20 mouse cellular contexts compared by ENCODE assay signal in genomic region chr4:156085256-156085655, GRCm38 (mm10). TPM values are rescaled to one million over a fixed set of nuclear protein-coding genes. Genes with fewer than 3 reads are reported as not detected.
DNase-seq lines count a peak whose midpoint lies in the region; ATAC-seq and TF ChIP-seq lines count a peak whose summit lies in the region.
"Had no signal": no experiment of that assay in that cellular context is flagged by ENCODE, and none has a peak within 500 bp of the region (broad histone marks: within the 10 kb centered on the region; RNA-seq: fewer than 3 reads in every experiment).

No protein-coding gene starts in this region.

- H3K27me3 ChIP-seq in kidney, adult 2 months (replicated peaks; ENCODE audit: control insufficient read depth, insufficient read depth, low read length), result no peaks in the 10 kb centered on the region
- no peaks in the 10 kb centered on the region for H3K27me3 ChIP-seq in kidney, postnatal 0 days (ENCODE audit: insufficient read depth, low read length)
- H3K27me3 ChIP-seq in testis, adult 2 months (ENCODE audit: control insufficient read depth, insufficient read depth, low read length), result no peaks in the 10 kb centered on the region
- no peaks in the 10 kb centered on the region for H3K27me3 ChIP-seq in liver, postnatal 0 days (ENCODE audit: insufficient read depth, low read length)
- H3K27me3 ChIP-seq: embryonic facial prominence, embryonic 12.5 days; forebrain, embryonic 15.5 days; heart, embryonic 12.5 days; hindbrain, embryonic 15.5 days had no signal

- H3K27ac ChIP-seq in kidney, adult 2 months (ENCODE audit: insufficient read depth, low read depth, low read length), result peak overlapping the region; percentile 96
- peak overlapping the region; percentile 93 for H3K27ac ChIP-seq in kidney, postnatal 0 days
- peak overlapping the region; percentile 77 for H3K27ac ChIP-seq in testis, adult 2 months (ENCODE audit: control insufficient read depth, insufficient read depth, low read depth, low read length)
- no peak overlapping the region for H3K27ac ChIP-seq in liver, postnatal 0 days (ENCODE audit: low read depth)
- H3K27ac ChIP-seq: embryonic facial prominence, embryonic 12.5 days; forebrain, embryonic 15.5 days; hindbrain, embryonic 15.5 days had no signal

- TF ChIP-seq POLR2A in kidney, adult 2 months (IDR thresholded peaks at IDR 0.05; ENCODE audit: low read depth, low read length), result no peak
- TF ChIP-seq POLR2A in testis, adult 2 months (IDR thresholded peaks at IDR 0.05; ENCODE audit: control insufficient read depth, low read depth, low read length), result no peak

- TF ChIP-seq CTCF in kidney, adult 2 months (conservative IDR thresholded peaks at IDR 0.05; ENCODE audit: insufficient read depth, insufficient read length, low read depth, low read length), result no peak
- TF ChIP-seq CTCF in kidney, postnatal 0 days (IDR thresholded peaks at IDR 0.05; ENCODE audit: low read depth), result no peak
- no peak for TF ChIP-seq CTCF in testis, adult 2 months (IDR thresholded peaks at IDR 0.05; ENCODE audit: control insufficient read depth, insufficient read depth, insufficient replicate concordance, low read depth, low read length)
- no peak for TF ChIP-seq CTCF in liver, postnatal 0 days (IDR thresholded peaks at IDR 0.05; ENCODE audit: low read depth)

- no peak overlapping the region for H3K9ac ChIP-seq in kidney, postnatal 0 days (ENCODE audit: low read depth, low read length)
- H3K9ac ChIP-seq in liver, postnatal 0 days (replicated peaks), result no peak overlapping the region
- H3K9ac ChIP-seq: embryonic facial prominence, embryonic 12.5 days; forebrain, embryonic 15.5 days; heart, embryonic 12.5 days; hindbrain, embryonic 15.5 days had no signal

- 87% methylated on average over 8 of the region's 8 CpGs for WGBS in kidney, adult 2 months
- WGBS in kidney, postnatal 0 days, result 81% methylated on average over 8 of the region's 8 CpGs
- 77% methylated on average over 8 of the region's 8 CpGs for WGBS in liver, postnatal 0 days (ENCODE audit: insufficient replicate concordance)

- no peaks in the 10 kb centered on the region for H3K9me3 ChIP-seq in kidney, postnatal 0 days (replicated peaks; ENCODE audit: low read length)
- H3K9me3 ChIP-seq in liver, postnatal 0 days (ENCODE audit: low read length), result no peaks in the 10 kb centered on the region
- H3K9me3 ChIP-seq: embryonic facial prominence, embryonic 12.5 days; forebrain, embryonic 15.5 days; heart, embryonic 12.5 days; hindbrain, embryonic 15.5 days had no signal

- H3K4me3 ChIP-seq in kidney, adult 2 months (ENCODE audit: insufficient read depth, low read depth, low read length), result no peak overlapping the region
- no peak overlapping the region for H3K4me3 ChIP-seq in kidney, postnatal 0 days (replicated peaks; ENCODE audit: low read depth, low read length)
- H3K4me3 ChIP-seq in testis, adult 2 months (ENCODE audit: control insufficient read depth, low read depth, low read length), result no peak overlapping the region
- H3K4me3 ChIP-seq in liver, postnatal 0 days (ENCODE audit: low read depth, low read length), result no peak overlapping the region
- H3K4me3 ChIP-seq: embryonic facial prominence, embryonic 12.5 days; forebrain, embryonic 15.5 days; heart, embryonic 12.5 days; hindbrain, embryonic 15.5 days had no signal

- H3K4me1 ChIP-seq in kidney, adult 2 months (ENCODE audit: control insufficient read depth, insufficient read depth, low read length), result peaks cover 20% of the 10 kb centered on the region
- peaks cover 17% of the 10 kb centered on the region; the same call in 1 of the 2 replicates for H3K4me1 ChIP-seq in kidney, postnatal 0 days (replicated peaks; ENCODE audit: insufficient read depth, low read length)
- peaks cover 14% of the 10 kb centered on the region for H3K4me1 ChIP-seq in testis, adult 2 months (ENCODE audit: control insufficient read depth, insufficient read depth, low read length)
- H3K4me1 ChIP-seq in liver, postnatal 0 days (ENCODE audit: insufficient read depth), result peaks cover 25% of the 10 kb centered on the region
- H3K4me1 ChIP-seq: forebrain, embryonic 15.5 days; hindbrain, embryonic 15.5 days had no signal

- no peak for ATAC-seq in kidney, postnatal 0 days (replicated peaks; ENCODE audit: low FRiP score, low read depth)
- ATAC-seq in liver, postnatal 0 days, result no peak
- ATAC-seq: forebrain, embryonic 15.5 days had no signal

- no peak overlapping the region for H3K4me2 ChIP-seq in kidney, postnatal 0 days (ENCODE audit: low read length)
- H3K4me2 ChIP-seq in liver, postnatal 0 days (ENCODE audit: low read depth, low read length), result no peak overlapping the region
- H3K4me2 ChIP-seq: embryonic facial prominence, embryonic 12.5 days; forebrain, embryonic 15.5 days; heart, embryonic 12.5 days; hindbrain, embryonic 15.5 days had no signal

- H3K36me3 ChIP-seq in kidney, adult 2 months (ENCODE audit: control insufficient read depth, insufficient read depth, low read length), result no peaks in the 10 kb centered on the region
- no peaks in the 10 kb centered on the region for H3K36me3 ChIP-seq in kidney, postnatal 0 days (ENCODE audit: insufficient read depth, low read length)
- H3K36me3 ChIP-seq in testis, adult 2 months (ENCODE audit: control insufficient read depth, insufficient read depth, low read length), result no peaks in the 10 kb centered on the region
- H3K36me3 ChIP-seq in liver, postnatal 0 days (replicated peaks; ENCODE audit: insufficient read depth, low read length), result no peaks in the 10 kb centered on the region
- H3K36me3 ChIP-seq: embryonic facial prominence, embryonic 12.5 days; forebrain, embryonic 15.5 days; heart, embryonic 12.5 days; hindbrain, embryonic 15.5 days had no signal

- DNase-seq in kidney, adult 2 months, result no peak
- DNase-seq in kidney, postnatal 25 days, result no peak
- DNase-seq in kidney, postnatal 0 days (ENCODE audit: low spot score), result no peak
- DNase-seq in kidney, adult 18-20 months, result no peak
- DNase-seq in testis, postnatal 14 days (ENCODE audit: low spot score), result no peak
- DNase-seq in liver, postnatal 0 days, result no peak
- DNase-seq: adrenal gland, adult 8-10 months; cerebellum, adult 11 months; cerebellum, adult 8-10 months; cerebellum, postnatal 14 days; gastrocnemius, postnatal 36 days; heart, adult 18-20 months; heart, postnatal 36 days had no signal

- TF ChIP-seq EP300 in liver, postnatal 0 days (IDR thresholded peaks at IDR 0.05; ENCODE audit: low read depth), result no peak

RNA-seq across cellular contexts. Expression of gene 9430015G10Rik, which starts 24.5 kb away (rescaled TPM):
- 8.7 and 11.7 TPM in 2 replicates for polyA plus RNA-seq in kidney, adult 2 months (2012; rRNA removed)
- polyA plus RNA-seq in kidney, postnatal 0 days (2015; fragmentation: Nextera tagmentation; extraction: Ambion mirVana), result 11.8 and 15.3 TPM in 2 replicates
- polyA plus RNA-seq in testis, adult 2 months (2012; rRNA removed), result 104 and 121 TPM in 2 replicates
- 3.1 and 3.9 TPM in 2 replicates for polyA plus RNA-seq in liver, postnatal 0 days (2015; fragmentation: Nextera tagmentation; extraction: Ambion mirVana)

RNA-seq across cellular contexts. Expression of gene Ttll10, which starts 26.0 kb away (rescaled TPM):
- 20.7 and 27.5 TPM in 2 replicates for polyA plus RNA-seq in kidney, adult 2 months (2012; rRNA removed)
- 5.6 and 6.0 TPM in 2 replicates for polyA plus RNA-seq in kidney, postnatal 0 days (2015; fragmentation: Nextera tagmentation; extraction: Ambion mirVana)
- polyA plus RNA-seq in testis, adult 2 months (2012; rRNA removed), result 641 and 673 TPM in 2 replicates
- 0.15 and 0.31 TPM in 2 replicates for polyA plus RNA-seq in liver, postnatal 0 days (2015; fragmentation: Nextera tagmentation; extraction: Ambion mirVana)
- polyA plus RNA-seq: forebrain, embryonic 15.5 days; heart, postnatal 0 days; hindbrain, embryonic 11.5 days; hindbrain, embryonic 15.5 days had no signal

RNA-seq across cellular contexts. Expression of gene Rnf223, which starts 45.1 kb away (rescaled TPM):
- polyA plus RNA-seq in kidney, adult 2 months (2012; rRNA removed), result 0.15 and 0.31 TPM in 2 replicates
- polyA plus RNA-seq in kidney, postnatal 0 days (2015; fragmentation: Nextera tagmentation; extraction: Ambion mirVana), result 0.17 and 0.27 TPM in 2 replicates
- 0.72 and 0.85 TPM in 2 replicates for polyA plus RNA-seq in testis, adult 2 months (2012; rRNA removed)
- 0.06 and 0.07 TPM in 2 replicates for polyA plus RNA-seq in liver, postnatal 0 days (2015; fragmentation: Nextera tagmentation; extraction: Ambion mirVana)
- polyA plus RNA-seq: heart, postnatal 0 days had no signal

RNA-seq across cellular contexts. Expression of gene Tnfrsf18, which starts 59.3 kb away (rescaled TPM):
- 0.95 and 4.0 TPM in 2 replicates for polyA plus RNA-seq in kidney, adult 2 months (2012; rRNA removed)
- polyA plus RNA-seq in kidney, postnatal 0 days (2015; fragmentation: Nextera tagmentation; extraction: Ambion mirVana), result 1.3 TPM in 2 replicates
- polyA plus RNA-seq in testis, adult 2 months (2012; rRNA removed), result not detected in 2 replicates
- 0.78 and 1.2 TPM in 2 replicates for polyA plus RNA-seq in liver, postnatal 0 days (2015; fragmentation: Nextera tagmentation; extraction: Ambion mirVana)

Comparison
In these comparisons a context has a peak if more than half of its experiments do, and no peak if none do; other contexts are left out.
1. RNA of gene Ttll10, which starts 26.0 kb away (polyA plus RNA-seq): 641 to 673 TPM in testis, adult 2 months; 20.7 to 27.5 TPM in kidney, adult 2 months, 5.6 to 6.0 TPM in kidney, postnatal 0 days and 0.15 to 0.31 TPM in liver, postnatal 0 days; every median in the first group is over 10 times any median in the second.